Comparison of ENCODE assay signal across 8 mouse cellular contexts in the genomic region with DNA sequence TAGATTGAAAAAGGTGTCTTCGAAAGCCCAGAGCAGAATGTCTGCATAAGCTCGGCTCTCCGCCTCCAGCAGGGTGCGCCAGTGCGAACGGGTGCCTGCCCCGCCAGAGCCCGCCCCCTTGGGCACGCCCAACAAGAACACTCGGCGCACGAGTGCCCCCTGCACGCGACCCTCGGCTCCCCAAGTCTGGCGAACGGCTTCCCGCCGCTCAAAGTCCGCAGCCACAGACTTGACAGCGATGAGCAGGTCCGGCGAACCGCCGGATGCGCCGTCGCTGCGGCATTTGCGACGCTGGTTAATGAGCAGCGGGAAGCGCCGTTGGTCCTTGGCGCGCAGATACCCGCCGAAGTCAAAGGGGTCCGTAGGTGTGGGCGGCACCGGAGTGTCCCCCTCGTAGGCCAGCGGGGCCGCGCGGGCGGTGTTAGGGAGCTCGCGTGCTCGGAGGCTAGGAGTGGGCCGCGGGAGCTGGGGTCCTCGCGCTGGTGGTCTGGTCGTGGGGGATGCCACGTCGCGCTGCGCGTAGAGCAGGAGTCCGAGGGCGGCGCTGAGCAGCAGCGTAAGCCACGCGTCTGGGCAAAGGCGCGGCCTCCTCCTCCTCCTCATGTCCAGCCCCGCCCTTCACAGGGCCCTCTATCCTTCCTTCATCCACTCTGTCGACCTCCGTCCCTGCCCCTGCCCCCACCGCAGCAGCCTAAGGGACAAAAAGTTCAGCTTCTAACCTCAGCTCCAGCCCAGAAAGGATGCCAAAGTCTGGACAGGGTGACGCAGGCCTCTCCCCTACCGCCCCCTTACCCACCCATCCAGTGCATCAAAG. TPM values are rescaled to one million over a fixed set of nuclear protein-coding genes. Genes with fewer than 3 reads are reported as not detected.
A peak's percentile ranks its signal among the peaks of the same experiment; 100 is the strongest.
DNase-seq lines count a peak whose midpoint lies in the region; ATAC-seq and TF ChIP-seq lines count a peak whose summit lies in the region.

No protein-coding gene starts in this region.

- dilution Hi-C loops in CH12.LX (cut with MboI; ENCODE audit: extremely low pct_ligation_motif_present, extremely low pct_unique_long_range_greater_than_20kb, low sequenced_read_pairs), result no loop called here

- WGBS in forebrain, embryonic 10.5 days, result under 1% methylated on average over 74 of the region's 74 CpGs
- under 1% methylated on average over 74 of the region's 74 CpGs for WGBS in heart, embryonic 15.5 days
- under 1% methylated on average over 68 of the region's 74 CpGs for WGBS in liver, embryonic 14.5 days (ENCODE audit: insufficient replicate concordance)
- under 1% methylated on average over 73 of the region's 74 CpGs for WGBS in neural tube, embryonic 11.5 days
- WGBS in stomach, embryonic 16.5 days, result under 1% methylated on average over 73 of the region's 74 CpGs

- H3K9ac ChIP-seq in CH12.LX (ENCODE audit: insufficient read depth, low read depth), result peak overlapping the region; percentile 22
- H3K9ac ChIP-seq in heart, embryonic 15.5 days, result peak overlapping the region; percentile 65
- peak overlapping the region; percentile 71 for H3K9ac ChIP-seq in liver, embryonic 14.5 days (replicated peaks)
- peak overlapping the region; percentile 74 for H3K9ac ChIP-seq in neural tube, embryonic 11.5 days (ENCODE audit: low read length)
- peak overlapping the region; percentile 82 for H3K9ac ChIP-seq in stomach, embryonic 16.5 days (ENCODE audit: low read length)

- in situ Hi-C loops in CH12.LX (cut with MboI; ENCODE audit: low pct_ligation_motif_present, low pct_unique_long_range_greater_than_20kb, low sequenced_read_pairs), result no loop called here

- peak overlapping the region; percentile 18 for H3K27ac ChIP-seq in CH12.LX (ENCODE audit: insufficient read depth, low read depth)
- H3K27ac ChIP-seq in forebrain, embryonic 10.5 days, result peak overlapping the region; percentile 82
- H3K27ac ChIP-seq in heart, embryonic 15.5 days, result peak overlapping the region; percentile 74
- peak overlapping the region; percentile 71 for H3K27ac ChIP-seq in liver, embryonic 14.5 days
- H3K27ac ChIP-seq in neural tube, embryonic 11.5 days (ENCODE audit: low read depth, low read length), result no peak overlapping the region
- peak overlapping the region; percentile 92 for H3K27ac ChIP-seq in stomach, embryonic 16.5 days (ENCODE audit: low read length)

- peak overlapping the region; percentile 41 to 86 (median 53) for H3K4me3 ChIP-seq in CH12.LX (replicated peaks in 1 of 3; ENCODE audit: low read depth in 2 of 3, low read length in 2 of 3, poor library complexity in 1 of 3)
- H3K4me3 ChIP-seq in forebrain, embryonic 10.5 days, result peak overlapping the region; percentile 73
- H3K4me3 ChIP-seq in heart, embryonic 15.5 days, result peak overlapping the region; percentile 60
- H3K4me3 ChIP-seq in liver, embryonic 14.5 days (ENCODE audit: insufficient read depth in 1 of 2, low read depth in 2 of 2, low read length in 2 of 2), result peak overlapping the region; percentile 62 to 82
- H3K4me3 ChIP-seq in neural tube, embryonic 11.5 days (ENCODE audit: low read depth, low read length), result peak overlapping the region; percentile 54
- H3K4me3 ChIP-seq in stomach, embryonic 16.5 days (replicated peaks; ENCODE audit: low read length), result peak overlapping the region; percentile 72

- no peaks in the 10 kb centered on the region for H3K9me3 ChIP-seq in CH12.LX (replicated peaks; ENCODE audit: low read length)
- H3K9me3 ChIP-seq in forebrain, embryonic 10.5 days, result no peaks in the 10 kb centered on the region
- H3K9me3 ChIP-seq in heart, embryonic 15.5 days (replicated peaks), result no peaks in the 10 kb centered on the region
- H3K9me3 ChIP-seq in liver, embryonic 14.5 days (ENCODE audit: control insufficient read depth, low read length), result no peaks in the 10 kb centered on the region
- H3K9me3 ChIP-seq in neural tube, embryonic 11.5 days (ENCODE audit: control insufficient read depth, low read length), result no peaks in the 10 kb centered on the region
- H3K9me3 ChIP-seq in stomach, embryonic 16.5 days (replicated peaks; ENCODE audit: control insufficient read depth, low read length), result no peaks in the 10 kb centered on the region

- peak in 1 of 2 experiments; percentile 93; a peak in 2 of 4 replicates for TF ChIP-seq CTCF in CH12.LX (conservative IDR thresholded peaks at IDR 0.05 in 1 of 2, IDR thresholded peaks at IDR 0.05 in 1 of 2; ENCODE audit: low read depth in 2 of 2, low read length in 2 of 2)
- peak; percentile 93 for TF ChIP-seq CTCF in liver, embryonic 14.5 days (IDR thresholded peaks at IDR 0.05; ENCODE audit: low read depth)

- peak overlapping the region; percentile 69 for H3K4me2 ChIP-seq in CH12.LX (ENCODE audit: insufficient read depth, low read depth, poor library complexity, severe bottlenecking)
- peak overlapping the region; percentile 93 for H3K4me2 ChIP-seq in heart, embryonic 15.5 days
- peak overlapping the region; percentile 100 for H3K4me2 ChIP-seq in liver, embryonic 14.5 days (ENCODE audit: low read depth)
- peak overlapping the region; percentile 99 for H3K4me2 ChIP-seq in neural tube, embryonic 11.5 days (ENCODE audit: low read depth)
- H3K4me2 ChIP-seq in stomach, embryonic 16.5 days (ENCODE audit: low read depth, low read length), result peak overlapping the region; percentile 98

- TF ChIP-seq EP300 in CH12.LX (IDR thresholded peaks at IDR 0.05; ENCODE audit: low read length), result no peak
- no peak for TF ChIP-seq EP300 in liver, embryonic 14.5 days (IDR thresholded peaks at IDR 0.05; ENCODE audit: low read depth)

- H3K27me3 ChIP-seq in CH12.LX (replicated peaks), result no peaks in the 10 kb centered on the region
- H3K27me3 ChIP-seq in forebrain, embryonic 10.5 days (ENCODE audit: poor library complexity, severe bottlenecking), result peaks cover 57% of the 10 kb centered on the region
- peaks cover 30% of the 10 kb centered on the region for H3K27me3 ChIP-seq in heart, embryonic 15.5 days
- peaks cover 10% of the 10 kb centered on the region for H3K27me3 ChIP-seq in liver, embryonic 14.5 days (ENCODE audit: control insufficient read depth, insufficient read depth, low read length)
- H3K27me3 ChIP-seq in neural tube, embryonic 11.5 days (ENCODE audit: control insufficient read depth, insufficient read depth, low read length), result peaks cover 35% of the 10 kb centered on the region
- H3K27me3 ChIP-seq in stomach, embryonic 16.5 days (ENCODE audit: control insufficient read depth, insufficient read depth, low read length), result peaks cover 7% of the 10 kb centered on the region

- peak; percentile 65 for DNase-seq in CH12.LX (ENCODE audit: extremely low read depth)
- peak; percentile 84 for DNase-seq in c-Kit-positive CD71-negative TER-119-negative erythroid progenitor cells, embryonic 14.5 days (ENCODE audit: low read depth)
- DNase-seq in forebrain, embryonic 10.5 days (ENCODE audit: extremely low spot score, low spot score), result peak; percentile 87
- DNase-seq in kidney, postnatal 25 days, result peak; percentile 92 to 93
- DNase-seq in liver, embryonic 14.5 days (ENCODE audit: low read depth in 3 of 3, low spot score in 3 of 3), result peak; percentile 68 to 72 (median 70)
- peak; percentile 91 for DNase-seq in neural tube, embryonic 11.5 days (ENCODE audit: low spot score)

- peak; percentile 37 for TF ChIP-seq RAD21 in CH12.LX (IDR thresholded peaks at IDR 0.05; ENCODE audit: low read depth, low read length)

- H3K36me3 ChIP-seq in CH12.LX (replicated peaks in 1 of 2; ENCODE audit: control insufficient read depth in 1 of 2, insufficient read depth in 1 of 2, low read length in 1 of 2), result peaks cover 46 to 87% of the 10 kb centered on the region in 2 experiments
- peaks cover 40% of the 10 kb centered on the region for H3K36me3 ChIP-seq in forebrain, embryonic 10.5 days (replicated peaks)
- H3K36me3 ChIP-seq in heart, embryonic 15.5 days, result peaks cover 26% of the 10 kb centered on the region
- peaks cover 24% of the 10 kb centered on the region for H3K36me3 ChIP-seq in liver, embryonic 14.5 days (replicated peaks; ENCODE audit: control insufficient read depth, insufficient read depth, low read depth)
- H3K36me3 ChIP-seq in neural tube, embryonic 11.5 days (ENCODE audit: control insufficient read depth, insufficient read depth, low read length), result peaks cover 7% of the 10 kb centered on the region
- peaks cover 12% of the 10 kb centered on the region; the same call in 1 of the 2 replicates for H3K36me3 ChIP-seq in stomach, embryonic 16.5 days (ENCODE audit: control insufficient read depth, insufficient read depth, low read length)

- peak; percentile 79 for ATAC-seq in heart, embryonic 15.5 days (replicated peaks; ENCODE audit: insufficient number of reproducible peaks, insufficient read depth, low FRiP score, low read depth)
- peak; percentile 96 for ATAC-seq in liver, embryonic 14.5 days (ENCODE audit: insufficient read depth)
- peak; percentile 79 for ATAC-seq in neural tube, embryonic 11.5 days (ENCODE audit: insufficient read depth, low FRiP score, low TSS enrichment)
- ATAC-seq in stomach, embryonic 16.5 days (ENCODE audit: insufficient read depth, low FRiP score), result peak; percentile 87

- peak; percentile 64 for TF ChIP-seq POLR2A in CH12.LX (IDR thresholded peaks at IDR 0.05; ENCODE audit: low read depth, low read length)

- peaks cover 8 to 23% of the 10 kb centered on the region in 2 experiments for H3K4me1 ChIP-seq in CH12.LX (ENCODE audit: control insufficient read depth in 1 of 2, insufficient read depth in 2 of 2)
- peaks cover 31% of the 10 kb centered on the region for H3K4me1 ChIP-seq in forebrain, embryonic 10.5 days
- peaks cover 33% of the 10 kb centered on the region for H3K4me1 ChIP-seq in heart, embryonic 15.5 days (replicated peaks)
- H3K4me1 ChIP-seq in liver, embryonic 14.5 days (replicated peaks; ENCODE audit: control insufficient read depth in 2 of 2, insufficient read depth in 2 of 2, low read length in 1 of 2), result peaks cover 13 to 15% of the 10 kb centered on the region in 2 experiments
- H3K4me1 ChIP-seq in neural tube, embryonic 11.5 days (ENCODE audit: control insufficient read depth, insufficient read depth, low read length), result peaks cover 10% of the 10 kb centered on the region
- peaks cover 24% of the 10 kb centered on the region for H3K4me1 ChIP-seq in stomach, embryonic 16.5 days (ENCODE audit: control insufficient read depth, insufficient read depth, low read length)

- no peaks in the 10 kb centered on the region for H3K79me2 ChIP-seq in CH12.LX (replicated peaks; ENCODE audit: control insufficient read depth, extremely low read depth, insufficient read depth, poor library complexity, severe bottlenecking)

RNA-seq across cellular contexts. Expression of gene B3gnt9, which starts 0.6 kb away (rescaled TPM):
- total RNA-seq in CH12.LX (2012; rRNA removed), result 4.0 and 4.1 TPM in 2 replicates
- total RNA-seq in CH12.LX (2014; rRNA removed), result 0.66 and 0.78 TPM in 2 replicates
- 0.57 and 0.91 TPM in 2 replicates for polyA plus RNA-seq in CH12.LX (2012; ENCODE audit: insufficient read length, low read depth)
- 1.4 and 2.1 TPM in 2 replicates for polyA plus RNA-seq in forebrain, embryonic 10.5 days (2016; fragmentation: Nextera tagmentation; extraction: Ambion mirVana)
- 13.6 and 17.6 TPM in 2 replicates for polyA plus RNA-seq in heart, embryonic 15.5 days (2015; fragmentation: Nextera tagmentation; extraction: Ambion mirVana)
- polyA plus RNA-seq in liver, embryonic 14.5 days (2012; rRNA removed), result 1.6 and 1.7 TPM in 2 replicates
- 2.3 and 3.1 TPM in 2 replicates for polyA plus RNA-seq in liver, embryonic 14.5 days (2014; fragmentation: Nextera tagmentation; extraction: Ambion mirVana)
- polyA plus RNA-seq in neural tube, embryonic 11.5 days (2014; fragmentation: Nextera tagmentation; extraction: Ambion mirVana), result 3.5 and 3.6 TPM in 2 replicates
- 21.4 and 21.6 TPM in 2 replicates for polyA plus RNA-seq in stomach, embryonic 16.5 days (2015; fragmentation: Nextera tagmentation; extraction: Ambion mirVana)

RNA-seq across cellular contexts. Expression of gene Tradd, which starts 10.1 kb away (rescaled TPM):
- total RNA-seq in CH12.LX (2012; rRNA removed), result 30.8 and 31.0 TPM in 2 replicates
- 20.4 and 20.7 TPM in 2 replicates for total RNA-seq in CH12.LX (2014; rRNA removed)
- 18.6 and 24.3 TPM in 2 replicates for polyA plus RNA-seq in CH12.LX (2012; ENCODE audit: insufficient read length, low read depth)
- polyA plus RNA-seq in forebrain, embryonic 10.5 days (2016; fragmentation: Nextera tagmentation; extraction: Ambion mirVana), result 13.4 and 13.9 TPM in 2 replicates
- polyA plus RNA-seq in heart, embryonic 15.5 days (2015; fragmentation: Nextera tagmentation; extraction: Ambion mirVana), result 17.9 and 24.0 TPM in 2 replicates
- 5.5 and 6.0 TPM in 2 replicates for polyA plus RNA-seq in liver, embryonic 14.5 days (2012; rRNA removed)
- 11.5 and 15.8 TPM in 2 replicates for polyA plus RNA-seq in liver, embryonic 14.5 days (2014; fragmentation: Nextera tagmentation; extraction: Ambion mirVana)
- polyA plus RNA-seq in neural tube, embryonic 11.5 days (2014; fragmentation: Nextera tagmentation; extraction: Ambion mirVana), result 14.9 and 18.4 TPM in 2 replicates
- 32.9 and 36.1 TPM in 2 replicates for polyA plus RNA-seq in stomach, embryonic 16.5 days (2015; fragmentation: Nextera tagmentation; extraction: Ambion mirVana)

RNA-seq across cellular contexts. Expression of gene Fbxl8, which starts 10.1 kb away (rescaled TPM):
- 8.6 and 10.5 TPM in 2 replicates for total RNA-seq in CH12.LX (2012; rRNA removed)
- total RNA-seq in CH12.LX (2014; rRNA removed), result 4.6 and 5.2 TPM in 2 replicates
- polyA plus RNA-seq in CH12.LX (2012; ENCODE audit: insufficient read length, low read depth), result 5.4 and 5.9 TPM in 2 replicates
- 0.55 and 0.91 TPM in 2 replicates for polyA plus RNA-seq in forebrain, embryonic 10.5 days (2016; fragmentation: Nextera tagmentation; extraction: Ambion mirVana)
- polyA plus RNA-seq in heart, embryonic 15.5 days (2015; fragmentation: Nextera tagmentation; extraction: Ambion mirVana), result 3.1 and 4.5 TPM in 2 replicates
- polyA plus RNA-seq in liver, embryonic 14.5 days (2012; rRNA removed), result 1.0 and 1.3 TPM in 2 replicates
- polyA plus RNA-seq in liver, embryonic 14.5 days (2014; fragmentation: Nextera tagmentation; extraction: Ambion mirVana), result 0.75 and 0.83 TPM in 2 replicates
- 0.66 and 1.0 TPM in 2 replicates for polyA plus RNA-seq in neural tube, embryonic 11.5 days (2014; fragmentation: Nextera tagmentation; extraction: Ambion mirVana)
- polyA plus RNA-seq in stomach, embryonic 16.5 days (2015; fragmentation: Nextera tagmentation; extraction: Ambion mirVana), result 3.4 and 4.7 TPM in 2 replicates

RNA-seq across cellular contexts. Expression of gene Hsf4, which starts 15.2 kb away (rescaled TPM):
- 0.08 TPM in 1 of 2 replicates, not detected in the other for total RNA-seq in CH12.LX (2012; rRNA removed)
- not detected in 2 replicates for total RNA-seq in CH12.LX (2014; rRNA removed)
- not detected in 2 replicates for polyA plus RNA-seq in CH12.LX (2012; ENCODE audit: insufficient read length, low read depth)
- polyA plus RNA-seq in forebrain, embryonic 10.5 days (2016; fragmentation: Nextera tagmentation; extraction: Ambion mirVana), result not detected in 2 replicates
- 0.13 and 0.30 TPM in 2 replicates for polyA plus RNA-seq in heart, embryonic 15.5 days (2015; fragmentation: Nextera tagmentation; extraction: Ambion mirVana)
- 0.03 TPM in 1 of 2 replicates, not detected in the other for polyA plus RNA-seq in liver, embryonic 14.5 days (2012; rRNA removed)
- polyA plus RNA-seq in liver, embryonic 14.5 days (2014; fragmentation: Nextera tagmentation; extraction: Ambion mirVana), result 0.08 TPM in 1 of 2 replicates, not detected in the other
- not detected in 2 replicates for polyA plus RNA-seq in neural tube, embryonic 11.5 days (2014; fragmentation: Nextera tagmentation; extraction: Ambion mirVana)
- polyA plus RNA-seq in stomach, embryonic 16.5 days (2015; fragmentation: Nextera tagmentation; extraction: Ambion mirVana), result not detected in 2 replicates

RNA-seq across cellular contexts. Expression of gene Nol3, which starts 21.6 kb away (rescaled TPM):
- total RNA-seq in CH12.LX (2012; rRNA removed) (0.34 and 0.42 TPM in 2 replicates), CH12.LX (2014; rRNA removed) (not detected in 2 replicates)
- 0.31 TPM in 1 of 2 replicates, not detected in the other for polyA plus RNA-seq in CH12.LX (2012; ENCODE audit: insufficient read length, low read depth)
- 0.57 and 0.99 TPM in 2 replicates for polyA plus RNA-seq in forebrain, embryonic 10.5 days (2016; fragmentation: Nextera tagmentation; extraction: Ambion mirVana)
- 3.8 and 4.7 TPM in 2 replicates for polyA plus RNA-seq in heart, embryonic 15.5 days (2015; fragmentation: Nextera tagmentation; extraction: Ambion mirVana)
- polyA plus RNA-seq in liver, embryonic 14.5 days (2012; rRNA removed), result 0.02 and 0.03 TPM in 2 replicates
- not detected in 2 replicates for polyA plus RNA-seq in liver, embryonic 14.5 days (2014; fragmentation: Nextera tagmentation; extraction: Ambion mirVana)
- 2.7 and 3.5 TPM in 2 replicates for polyA plus RNA-seq in neural tube, embryonic 11.5 days (2014; fragmentation: Nextera tagmentation; extraction: Ambion mirVana)
- 1.3 and 2.3 TPM in 2 replicates for polyA plus RNA-seq in stomach, embryonic 16.5 days (2015; fragmentation: Nextera tagmentation; extraction: Ambion mirVana)

Comparison
In these comparisons a context has a peak if more than half of its experiments do, and no peak if none do; other contexts are left out.
1. H3K9ac ChIP-seq: peak in every context shown above with its lines; median percentile 82 in stomach, embryonic 16.5 days; 74 in neural tube, embryonic 11.5 days; 71 in liver, embryonic 14.5 days; 65 in heart, embryonic 15.5 days; 22 in CH12.LX.